Mouse (Mus musculus) lung, postnatal 0 days (tissue): Measurements from ENCODE around the gene Fam131a.

ENCODE experiments used
- CTCF ChIP-seq: IDR thresholded peaks from 2 replicates; pipeline ENCODE4 v1.5.1; 2016; ENCODE audit warnings: antibody characterized with exemption, mild to moderate bottlenecking
- EP300 ChIP-seq: IDR thresholded peaks from 2 replicates; pipeline ENCODE4 v1.6.1; 2016; ENCODE audit warnings: antibody characterized with exemption, mild to moderate bottlenecking, control low read depth

DNA sequence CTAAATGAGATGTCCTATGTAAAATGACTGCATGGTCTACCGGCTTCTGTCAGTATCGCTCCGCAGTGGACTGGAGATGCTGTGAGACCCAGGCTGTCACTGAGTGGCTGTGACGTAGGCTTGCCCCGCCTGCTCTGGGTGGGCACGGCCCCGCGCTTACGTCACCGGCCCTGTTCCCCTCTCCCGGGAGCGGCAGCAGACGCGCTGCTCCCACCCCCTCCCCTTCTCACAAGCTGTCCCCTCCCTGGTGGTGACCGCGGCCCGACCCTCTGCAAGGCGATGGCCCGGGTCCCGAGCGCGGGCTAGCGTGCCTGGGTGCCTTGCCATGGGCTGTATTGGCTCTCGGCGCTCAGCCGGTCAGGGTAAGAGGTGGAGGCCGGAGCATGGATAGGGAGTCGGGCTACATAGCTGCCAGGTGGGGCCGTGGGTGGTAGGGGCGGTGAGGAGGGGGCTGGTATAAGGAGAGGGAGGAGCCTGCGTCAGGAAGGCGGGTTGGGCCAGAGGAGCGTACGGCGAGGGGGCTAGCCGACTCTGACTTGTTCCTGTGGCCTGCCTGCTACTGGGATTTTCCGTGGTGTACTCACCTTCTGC, at the start of gene Fam131a:
- TF ChIP-seq EP300 (no peak), CTCF (no peak)
